Mouse (Mus musculus) heart, postnatal 25 days (tissue): ENCODE data around the gene Fam81a. TPM values are rescaled to one million over a fixed set of nuclear protein-coding genes. Genes with fewer than 3 reads are reported as not detected.

Experiments
- total RNA-seq, 2 experiments: library from RNA; stranded (reverse); gene quantifications; 2 replicates each; pipeline ENCODE4 v1.2.3; 2021

Fam81a gene
- total RNA-seq, 2 experiments from 2014 or later: 35.8 to 41.9 TPM

Other genes starting within 250 kb of the Fam81a start
- gene Bnip2, start 153.1 kb downstream of the Fam81a start, total RNA-seq: 100 to 1,000 TPM in 1 of 2 experiments, 10 to 100 TPM in 1; 97.7 to 108 TPM
- gene Gtf2a2, start 130.0 kb downstream of the Fam81a start, total RNA-seq: 10 to 100 TPM; 51.3 to 58.7 TPM
- gene Gcnt3, start 104.5 kb downstream of the Fam81a start, total RNA-seq: under 1 TPM in 1 of 2 experiments, not detected in 1; 0.08 TPM
- gene Myo1e, start 64.8 kb upstream of the Fam81a start, total RNA-seq: 10 to 100 TPM; 10.6 to 12.2 TPM